9 mouse cellular contexts compared by ENCODE assay signal in the genomic region with DNA sequence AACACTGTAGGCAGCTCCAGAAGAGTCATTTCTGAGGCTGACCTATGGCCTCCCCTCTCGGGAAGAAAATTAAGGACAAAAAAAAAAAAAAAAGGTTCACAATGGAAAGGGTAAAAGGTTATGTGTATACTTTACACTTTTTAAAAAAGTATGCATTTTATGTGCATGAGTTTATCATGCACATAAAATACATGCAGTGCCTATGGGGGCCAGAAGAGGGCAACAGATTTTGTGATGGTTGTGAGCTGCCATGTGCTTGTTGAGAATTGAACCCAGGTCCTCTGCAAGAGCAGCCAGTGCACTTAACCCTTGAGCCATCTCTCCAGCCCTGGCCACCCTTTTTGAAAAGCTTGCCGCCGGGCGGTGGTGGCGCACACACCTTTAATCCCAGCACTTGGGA. TPM values are rescaled to one million over a fixed set of nuclear protein-coding genes. Genes with fewer than 3 reads are reported as not detected.
DNase-seq lines count a peak whose midpoint lies in the region; ATAC-seq and TF ChIP-seq lines count a peak whose summit lies in the region.
"Had no signal": no experiment of that assay in that cellular context is flagged by ENCODE, and none has a peak within 500 bp of the region (broad histone marks: within the 10 kb centered on the region; RNA-seq: fewer than 3 reads in every experiment).

No protein-coding gene starts in this region.

- peak; percentile 40 for DNase-seq in cerebellum, adult 9-10 months
- no peak for DNase-seq in left cerebral cortex, adult 2 months (ENCODE audit: extremely low spot score in 1 of 2, low spot score in 2 of 2)
- DNase-seq in left cerebral cortex, postnatal 10 days (ENCODE audit: extremely low spot score in 1 of 2, low spot score in 2 of 2), result no peak
- DNase-seq in forelimb bud, embryonic 11.5 days (ENCODE audit: low read depth, low spot score), result peak; percentile 26
- peak; percentile 40 for DNase-seq in retina, embryonic 14.5 days (ENCODE audit: low spot score)
- no peak for DNase-seq in gastrocnemius, postnatal 25 days
- DNase-seq in frontal cortex, postnatal 10 days (ENCODE audit: low spot score in 2 of 2), result no peak
- DNase-seq: liver, embryonic 13.5 days had no signal

- H3K4me3 ChIP-seq in left cerebral cortex, adult 2 months, result no peak overlapping the region
- H3K4me3 ChIP-seq: liver, embryonic 13.5 days had no signal

- no peak for ATAC-seq in cerebellum, adult (ENCODE audit: insufficient number of reproducible peaks, low FRiP score, low TSS enrichment)

- TF ChIP-seq CTCF in left cerebral cortex, adult 2 months (IDR thresholded peaks at IDR 0.05), result peak; percentile 49

- H3K27ac ChIP-seq in left cerebral cortex, adult 2 months, result no peak overlapping the region
- H3K27ac ChIP-seq: liver, embryonic 13.5 days had no signal

- intact Hi-C loops in left cerebral cortex, adult 2 months (cut with DNase I), result no loop called here
- intact Hi-C loops in left cerebral cortex, postnatal 10 days (cut with DNase I), result loop anchor here (5.0 kb wide), 1 partner anchor 126 kb away; no protein-coding TSS in a partner anchor

RNA-seq across cellular contexts. Expression of a gene that starts 3.6 kb away (rescaled TPM):
- total RNA-seq in left cerebral cortex, adult 2 months (2021), result 1 to 10 TPM; 1.7 to 2.0 TPM
- 1 to 10 TPM; 2.5 to 2.8 TPM for total RNA-seq in left cerebral cortex, postnatal 10 days (2021)
- total RNA-seq in gastrocnemius, postnatal 25 days (2021), result not detected

RNA-seq across cellular contexts. Expression of a gene that starts 11.3 kb away (rescaled TPM):
- total RNA-seq in left cerebral cortex, adult 2 months (2021), result not detected
- not detected for total RNA-seq in left cerebral cortex, postnatal 10 days (2021)
- total RNA-seq in gastrocnemius, postnatal 25 days (2021), result not detected

RNA-seq across cellular contexts. Expression of a gene that starts 39.4 kb away (rescaled TPM):
- 10 to 100 TPM; 28.8 to 30.1 TPM for total RNA-seq in left cerebral cortex, adult 2 months (2021)
- 10 to 100 TPM; 34.2 to 38.6 TPM for total RNA-seq in left cerebral cortex, postnatal 10 days (2021)
- total RNA-seq in gastrocnemius, postnatal 25 days (2021), result 1 to 10 TPM; 7.4 to 8.3 TPM

RNA-seq across cellular contexts. Expression of a gene that starts 40.5 kb away (rescaled TPM):
- 10 to 100 TPM; 40.9 to 50.4 TPM for total RNA-seq in left cerebral cortex, adult 2 months (2021)
- total RNA-seq in left cerebral cortex, postnatal 10 days (2021), result 10 to 100 TPM; 45.9 to 57.2 TPM
- total RNA-seq in gastrocnemius, postnatal 25 days (2021), result 10 to 100 TPM; 24.8 to 24.9 TPM

RNA-seq across cellular contexts. Expression of a gene that starts 54.6 kb away (rescaled TPM):
- total RNA-seq in left cerebral cortex, adult 2 months (2021), result 10 to 100 TPM; 74.7 to 80.7 TPM
- total RNA-seq in left cerebral cortex, postnatal 10 days (2021), result 10 to 100 TPM; 96.5 to 100.0 TPM
- 10 to 100 TPM in 1 of 2 experiments, 1 to 10 TPM in 1; 8.2 to 10.7 TPM for total RNA-seq in gastrocnemius, postnatal 25 days (2021)

Comparison
In these comparisons a context has a peak if more than half of its experiments do, and no peak if none do; other contexts are left out.
1. DNase-seq: peak in cerebellum, adult 9-10 months (single experiment), forelimb bud, embryonic 11.5 days (single experiment) and retina, embryonic 14.5 days (single experiment); none in left cerebral cortex, adult 2 months (0 of 2), left cerebral cortex, postnatal 10 days (0 of 2), gastrocnemius, postnatal 25 days (single experiment) and frontal cortex, postnatal 10 days (0 of 2).